Mouse (Mus musculus) limb, embryonic 14.5 days (tissue): Measurements from ENCODE around the gene Sema3b. TPM values are rescaled to one million over a fixed set of nuclear protein-coding genes. Genes with fewer than 3 reads are reported as not detected.
"Not testable (repeated sequence)": the region's sequence is repeated elsewhere in the genome, so short reads cannot be mapped to it uniquely, and the experiment has no call there.

Experiments
- ATAC-seq: fragments of 200-750 bp; cut with Nextera tagmentation; 2 replicates; pipeline ENCODE4 v1.8.0; 2017; ENCODE audit warnings: low read depth, moderate number of reproducible peaks, moderate TSS enrichment; ENCODE audit not compliant: low FRiP score
- DNase-seq: peaks from one replicate; pipeline ENCODE4 v3.0.0-alpha.2; 2015; ENCODE audit warnings: low spot score
- H3K27ac ChIP-seq: fragments of 300-500 bp; sonication (generic); replicated peaks from 2 replicates; pipeline ENCODE4 v1.5.1; 2014; ENCODE audit warnings: low read depth, mild to moderate bottlenecking, low read length, moderate library complexity, mixed read lengths
- H3K27me3 ChIP-seq: fragments of 300-500 bp; sonication (generic); 2 replicates; pipeline ENCODE4 v1.6.1; 2014; ENCODE audit warnings: low read length, mixed read lengths; ENCODE audit not compliant: control insufficient read depth, insufficient read depth
- H3K36me3 ChIP-seq: fragments of 300-500 bp; sonication (generic); 2 replicates; pipeline ENCODE4 v1.6.1; 2014; ENCODE audit warnings: mild to moderate bottlenecking, low read length, moderate library complexity, mixed read lengths; ENCODE audit not compliant: control insufficient read depth, insufficient read depth
- H3K4me1 ChIP-seq: fragments of 300-500 bp; sonication (generic); 2 replicates; pipeline ENCODE4 v1.6.1; 2014; ENCODE audit warnings: antibody characterized with exemption, low read length, mixed read lengths; ENCODE audit not compliant: control insufficient read depth, insufficient read depth
- H3K4me2 ChIP-seq: fragments of 300-500 bp; sonication (generic); replicated peaks from 2 replicates; pipeline ENCODE4 v1.6.1; 2014; ENCODE audit warnings: low read depth, mild to moderate bottlenecking, low read length, moderate library complexity; ENCODE audit not compliant: severe bottlenecking
- H3K4me3 ChIP-seq: fragments of 300-500 bp; sonication (generic); replicated peaks from 2 replicates; pipeline ENCODE4 v1.5.1; 2014; ENCODE audit warnings: low read length
- H3K9ac ChIP-seq: fragments of 300-500 bp; sonication (generic); 2 replicates; pipeline ENCODE4 v1.6.1; 2014; ENCODE audit warnings: mild to moderate bottlenecking, low read depth, low read length, moderate library complexity; ENCODE audit not compliant: severe bottlenecking
- H3K9me3 ChIP-seq: fragments of 300-500 bp; sonication (generic); 2 replicates; pipeline ENCODE4 v1.6.1; 2016; ENCODE audit warnings: low read length; ENCODE audit not compliant: control insufficient read depth
- POLR2A ChIP-seq: fragments of 200-500 bp; IDR thresholded peaks from 2 replicates; pipeline ENCODE4 v1.8.0; 2012; ENCODE audit warnings: inconsistent platforms, mild to moderate bottlenecking, moderate library complexity, borderline replicate concordance; ENCODE audit not compliant: insufficient read depth, insufficient read length; ENCODE audit errors: extremely low read depth
- WGBS: fragments of 180-500 bp; shearing (Covaris S2); extraction: QIAGEN DNeasy Blood & Tissue Kit; methylation state at CpG from one replicate; pipeline ENCODE4 v1.1.7; 2014; 5-methylcytosine and 5-hydroxymethylcytosine counted together
- polyA plus RNA-seq, 2 experiments: library from polyadenylated mRNA; depleted of rRNA in 1 of 2; stranded (reverse) in 1 of 2; unstranded in 1 of 2; fragments of >200 nt; fragmentation: Nextera tagmentation in 1 of 2; extraction: Ambion mirVana in 1 of 2; gene quantifications; 2 replicates each; pipeline versions ENCODE4 v1.2.1 to v1.2.3; 2012 to 2014

The Sema3b gene
- polyA plus RNA-seq, 2 experiments, result 11.2 to 23.7 TPM

GRCm38 (mm10) chr9:107576357-107577107 is 32.5 kb downstream of the Sema3b start, which contains the start of gene Hyal1:
Gene Hyal1, plus strand, starts transcription at chr9:107576927.
- no peaks in the 10 kb centered on the region for H3K9me3 ChIP-seq
- WGBS, result 20% methylated on average over 15 of the region's 16 CpGs
- peaks cover 26% of the 10 kb centered on the region for H3K4me1 ChIP-seq
- peak within 1 kb of the TSS; percentile 58 for H3K4me2 ChIP-seq
- no peaks in the 10 kb centered on the region for H3K27me3 ChIP-seq
- H3K9ac ChIP-seq, result peak within 1 kb of the TSS; percentile 52
- peak; percentile 84 for DNase-seq
- peaks cover 28% of the 10 kb centered on the region for H3K36me3 ChIP-seq
- ATAC-seq, result peak; percentile 66; the same call in 1 of the 2 replicates
- peak within 1 kb of the TSS; percentile 41 for H3K4me3 ChIP-seq
- peak within 1 kb of the TSS; percentile 75 for H3K27ac ChIP-seq
- peak; percentile 39; the same call in 1 of the 2 replicates for TF ChIP-seq POLR2A

GRCm38 (mm10) chr9:107575579-107576356 is 33.3 kb downstream of the Sema3b start:
- Histone ChIP-seq H3K27me3 (no peaks in the 10 kb centered on the region), H3K36me3 (peaks cover 36% of the 10 kb centered on the region), H3K9ac (no peak overlapping the region), H3K4me2 (no peak overlapping the region), H3K4me3 (no peak overlapping the region), H3K27ac (peak overlapping the region; percentile 75), H3K4me1 (peaks cover 31% of the 10 kb centered on the region), H3K9me3 (no peaks in the 10 kb centered on the region)
- no peak for TF ChIP-seq POLR2A
- no peak for ATAC-seq
- 82% methylated on average over 14 of the region's 14 CpGs for WGBS
- DNase-seq, result peak; percentile 68

- not testable (repeated sequence) for H3K27ac ChIP-seq, H3K9ac ChIP-seq, ATAC-seq, DNase-seq, H3K27me3 ChIP-seq, H3K4me2 ChIP-seq, H3K4me3 ChIP-seq, H3K9me3 ChIP-seq
- Histone ChIP-seq H3K36me3 (peaks cover 37% of the 10 kb centered on the region), H3K4me1 (peaks cover 38% of the 10 kb centered on the region)
- 82% methylated on average over 6 of the region's 6 CpGs for whole genome bisulfite sequencing
Measured at GRCm38 (mm10) chr9:107573774-107574173, 35.3 kb downstream of the Sema3b start.

- no peaks in the 10 kb centered on the region for H3K27me3 ChIP-seq
- peaks cover 37% of the 10 kb centered on the region for H3K36me3 ChIP-seq
- ATAC-seq, result no peak
- no peak for TF ChIP-seq POLR2A
- no peak overlapping the region for H3K9ac ChIP-seq
- no peak overlapping the region for H3K4me3 ChIP-seq
- no peak overlapping the region for H3K27ac ChIP-seq
- no peak overlapping the region for H3K4me2 ChIP-seq
- peaks cover 41% of the 10 kb centered on the region for H3K4me1 ChIP-seq
- WGBS, result 97% methylated on average over 2 of the region's 2 CpGs
- no peak for DNase-seq
- H3K9me3 ChIP-seq, result no peaks in the 10 kb centered on the region
Measured at GRCm38 (mm10) chr9:107572327-107572662, 36.7 kb downstream of the Sema3b start.

DNA sequence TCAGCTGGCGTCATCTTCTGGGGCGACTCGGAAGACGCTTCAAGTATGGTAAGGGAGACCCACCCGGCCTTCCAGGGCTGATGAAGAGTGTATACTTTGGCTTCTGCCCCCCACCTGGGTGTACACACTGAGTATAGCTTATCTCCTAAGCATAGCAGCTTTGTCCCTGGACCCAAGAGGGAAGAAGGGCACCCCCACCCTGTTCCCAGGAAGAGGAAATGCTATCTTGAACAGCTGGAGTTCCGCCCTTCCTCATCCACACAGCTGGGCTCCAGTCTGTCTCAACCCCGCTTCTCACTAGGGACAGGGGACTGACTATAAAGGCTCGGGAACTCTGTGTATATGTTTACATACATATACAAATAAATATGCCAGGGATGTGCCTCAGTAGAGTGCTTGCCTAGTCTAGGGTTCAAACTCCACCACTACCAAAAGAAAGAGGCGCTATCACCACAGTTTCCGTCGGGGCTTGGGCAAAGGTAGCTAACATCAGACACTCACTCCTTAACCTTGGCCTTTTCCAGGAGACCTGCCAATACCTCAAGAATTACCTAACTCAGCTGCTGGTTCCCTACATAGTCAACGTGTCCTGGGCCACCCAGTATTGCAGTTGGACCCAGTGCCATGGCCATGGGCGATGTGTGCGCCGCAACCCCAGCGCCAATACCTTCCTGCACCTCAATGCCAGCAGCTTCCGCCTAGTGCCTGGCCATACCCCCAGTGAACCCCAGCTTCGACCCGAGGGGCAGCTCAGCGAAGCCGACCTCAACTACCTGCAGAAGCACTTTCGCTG is 37.3 kb downstream of the Sema3b start:
- DNase-seq, result no peak
- Histone ChIP-seq H3K36me3 (peaks cover 37% of the 10 kb centered on the region), H3K9me3 (no peaks in the 10 kb centered on the region), H3K9ac (no peak overlapping the region; the same call in 1 of the 2 replicates), H3K27me3 (no peaks in the 10 kb centered on the region), H3K27ac (no peak overlapping the region), H3K4me1 (peaks cover 36% of the 10 kb centered on the region), H3K4me2 (0 out of 2 replicates have a peak overlapping the region, but pooled peaks have one; percentile 93), H3K4me3 (no peak overlapping the region)
- no peak for TF ChIP-seq POLR2A
- no peak for ATAC-seq
- 91% methylated on average over 22 of the region's 22 CpGs for WGBS
